Mouse (Mus musculus): ENCODE data around the gene Vnn3.

DNA sequence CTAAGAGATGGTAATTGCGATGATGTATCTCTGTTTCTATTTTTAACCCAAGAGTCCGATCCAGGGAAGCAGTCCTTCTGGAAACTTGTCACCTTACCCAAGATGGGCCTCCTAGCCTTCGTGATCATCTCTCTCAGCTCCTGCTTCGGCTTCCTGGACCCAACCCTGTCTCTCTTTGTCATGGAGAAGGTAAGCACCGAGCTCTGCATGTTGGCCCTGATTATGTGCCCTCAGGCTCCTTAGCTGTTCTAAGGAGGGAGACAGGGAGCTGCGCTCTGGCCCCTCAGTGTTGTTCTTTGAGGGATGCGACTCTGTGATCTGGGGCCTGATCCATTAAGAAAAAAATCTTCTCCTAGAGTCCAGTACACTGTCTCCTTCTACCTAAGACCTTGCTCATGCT lies 35.0 kb upstream of the Vnn3 start:
- TF ChIP-seq CTCF (IDR thresholded peaks at IDR 0.05 in 2 of 3, conservative IDR thresholded peaks at IDR 0.05 in 1 of 3; ENCODE audit: control insufficient read depth in 1 of 3, insufficient read depth in 1 of 3, low read depth in 2 of 3, low read length in 3 of 3, poor library complexity in 1 of 3, severe bottlenecking in 1 of 3) (no peak), EP300 (IDR thresholded peaks at IDR 0.05; ENCODE audit: low read depth in 1 of 2, low read length in 2 of 2) (no peak), ZKSCAN1 (IDR thresholded peaks at IDR 0.05; ENCODE audit: low read depth, low read length) (no peak), SMC3 (IDR thresholded peaks at IDR 0.05; ENCODE audit: low read depth, low read length) (no peak), CHD2 (IDR thresholded peaks at IDR 0.05; ENCODE audit: low read length) (no peak)
